Mouse (Mus musculus): ENCODE measurements at regions not wholly inside any gene's neighbourhood (a gene's known extent, or its start where the extent isn't known, plus 50 kb on each side); places are given as distances from the start of the nearest gene placed in this dataset.

GRCm38 (mm10) chr3:35318348-35318747 is 435.6 kb upstream of the Atp11b start:
- DNase-seq (ENCODE audit: low read depth, low spot score): peak; percentile 83

GRCm38 (mm10) chr3:35320844-35321393 is 433.0 kb upstream of the Atp11b start:
- DNase-seq (ENCODE audit: low read depth, low spot score): no peak

GRCm38 (mm10) chr3:35321991-35322390 is 431.9 kb upstream of the Atp11b start:
- DNase-seq (ENCODE audit: low read depth, low spot score): no peak

- no peak for DNase-seq (ENCODE audit: low read depth, low spot score)
These were observed 431.0 kb upstream of the Atp11b start for GRCm38 (mm10) chr3:35322899-35323298.

- peak; percentile 72 for DNase-seq (ENCODE audit: low read depth, low spot score)
These were observed 430.3 kb upstream of the Atp11b start for GRCm38 (mm10) chr3:35323450-35324077.

GRCm38 (mm10) chr3:35324186-35324585 is 429.7 kb upstream of the Atp11b start:
- no peak for DNase-seq (ENCODE audit: low read depth, low spot score)

GRCm38 (mm10) chr3:35332534-35333272 is 421.2 kb upstream of the Atp11b start:
- no peak for DNase-seq (ENCODE audit: low read depth, low spot score)

GRCm38 (mm10) chr3:35334017-35334416 is 419.9 kb upstream of the Atp11b start:
- DNase-seq (ENCODE audit: low read depth, low spot score): no peak

- no peak for DNase-seq (ENCODE audit: low read depth, low spot score)
These were observed 419.4 kb upstream of the Atp11b start for GRCm38 (mm10) chr3:35334546-35334945.

GRCm38 (mm10) chr3:35335837-35336236 is 418.1 kb upstream of the Atp11b start:
- DNase-seq (ENCODE audit: low read depth, low spot score): no peak

GRCm38 (mm10) chr3:35340525-35340924 is 413.4 kb upstream of the Atp11b start:
- no peak for DNase-seq (ENCODE audit: low read depth, low spot score)

GRCm38 (mm10) chr3:35340935-35341800 is 412.7 kb upstream of the Atp11b start:
- DNase-seq (ENCODE audit: low read depth, low spot score): no peak

GRCm38 (mm10) chr3:35341840-35342239 is 412.1 kb upstream of the Atp11b start:
- no peak for DNase-seq (ENCODE audit: low read depth, low spot score)

GRCm38 (mm10) chr3:35342584-35342983 is 411.3 kb upstream of the Atp11b start:
- DNase-seq (ENCODE audit: low read depth, low spot score): no peak

GRCm38 (mm10) chr3:35343936-35344335 is 410.0 kb upstream of the Atp11b start:
- no peak for DNase-seq (ENCODE audit: low read depth, low spot score)

- no peak for DNase-seq (ENCODE audit: low read depth, low spot score)
These were observed 404.8 kb upstream of the Atp11b start for GRCm38 (mm10) chr3:35349114-35349513.

GRCm38 (mm10) chr3:35353442-35353841 is 400.5 kb upstream of the Atp11b start:
- no peak for DNase-seq (ENCODE audit: low read depth, low spot score)

GRCm38 (mm10) chr3:35353920-35354319 is 400.0 kb upstream of the Atp11b start:
- DNase-seq (ENCODE audit: low read depth, low spot score): no peak

- no peak for DNase-seq (ENCODE audit: low read depth, low spot score)
These were observed 399.6 kb upstream of the Atp11b start for GRCm38 (mm10) chr3:35354356-35354755.

- no peak for DNase-seq (ENCODE audit: low read depth, low spot score)
These were observed 396.8 kb upstream of the Atp11b start for GRCm38 (mm10) chr3:35357111-35357510.

- no peak for DNase-seq (ENCODE audit: low read depth, low spot score)
These were observed 395.4 kb upstream of the Atp11b start for GRCm38 (mm10) chr3:35358541-35358940.

- DNase-seq (ENCODE audit: low read depth, low spot score): no peak
These were observed 394.6 kb upstream of the Atp11b start for GRCm38 (mm10) chr3:35359288-35359687.
